Mouse (Mus musculus): ENCODE measurements at regions not wholly inside any gene's neighbourhood (a gene's known extent, or its start where the extent isn't known, plus 50 kb on each side); places are given as distances from the start of the nearest gene placed in this dataset.
A peak's percentile ranks its signal among the peaks of the same experiment; 100 is the strongest.

DNA sequence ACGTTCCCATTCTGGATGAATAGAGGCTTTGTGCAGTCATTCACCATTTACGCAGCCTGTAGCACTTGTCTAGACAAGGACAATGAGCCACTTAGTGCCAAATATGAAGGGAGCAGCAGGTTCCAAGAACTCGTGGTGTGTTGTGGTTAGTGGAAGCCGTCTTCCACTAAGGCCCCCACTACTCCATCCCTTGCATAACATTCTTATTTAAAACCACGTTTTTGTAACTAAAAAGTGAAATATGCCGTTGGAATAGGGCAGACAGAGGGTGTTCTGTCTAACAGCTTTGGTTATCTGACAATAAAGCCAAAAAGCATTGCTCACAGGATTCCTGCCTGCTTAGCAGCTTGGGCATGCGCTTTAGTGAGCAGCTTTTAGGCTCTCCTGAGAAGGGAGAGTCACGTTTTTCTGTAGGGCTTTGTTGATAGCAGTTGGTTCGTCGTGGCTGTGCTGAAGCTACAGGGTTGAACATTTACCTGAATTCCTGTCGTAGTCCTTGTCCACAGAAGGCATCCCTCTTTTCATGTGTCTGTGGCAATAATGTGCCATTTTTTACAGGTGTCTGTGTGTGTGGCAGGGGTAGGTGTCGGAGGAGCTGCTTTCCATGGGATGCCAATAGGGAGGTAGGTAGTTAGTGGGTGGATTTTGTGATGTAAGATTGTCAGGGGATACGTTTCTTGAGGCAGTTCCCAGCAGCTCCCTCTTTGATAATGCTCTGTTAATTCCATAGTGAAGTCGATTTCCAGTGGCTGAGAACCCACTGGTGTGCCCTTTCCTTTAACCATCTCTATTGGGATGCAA lies 221.9 kb downstream of the 1700064H15Rik start:
- Histone ChIP-seq H3K27me3 (ENCODE audit: control insufficient read depth, insufficient read depth, insufficient read length) (no peaks in the 10 kb centered on the region), H3K4me2 (ENCODE audit: low read depth) (peak overlapping the region; percentile 41), H3K79me2 (ENCODE audit: control insufficient read depth, insufficient read depth) (no peaks in the 10 kb centered on the region), H3K36me3 (ENCODE audit: control insufficient read depth, insufficient read depth) (no peaks in the 10 kb centered on the region), H3K4me3 (no peak overlapping the region), H3ac (ENCODE audit: control insufficient read depth, insufficient read length) (no peak overlapping the region)
- TF ChIP-seq MYOD1 (IDR thresholded peaks at IDR 0.05; ENCODE audit: control insufficient read depth in 1 of 3, insufficient read length in 2 of 3, low read depth in 2 of 3) (peak in 1 of 3 experiments; percentile 41), MYOG (IDR thresholded peaks at IDR 0.05; ENCODE audit: control insufficient read depth in 1 of 3, insufficient read depth in 1 of 3, insufficient read length in 2 of 3, low read depth in 2 of 3) (no peak)

DNA sequence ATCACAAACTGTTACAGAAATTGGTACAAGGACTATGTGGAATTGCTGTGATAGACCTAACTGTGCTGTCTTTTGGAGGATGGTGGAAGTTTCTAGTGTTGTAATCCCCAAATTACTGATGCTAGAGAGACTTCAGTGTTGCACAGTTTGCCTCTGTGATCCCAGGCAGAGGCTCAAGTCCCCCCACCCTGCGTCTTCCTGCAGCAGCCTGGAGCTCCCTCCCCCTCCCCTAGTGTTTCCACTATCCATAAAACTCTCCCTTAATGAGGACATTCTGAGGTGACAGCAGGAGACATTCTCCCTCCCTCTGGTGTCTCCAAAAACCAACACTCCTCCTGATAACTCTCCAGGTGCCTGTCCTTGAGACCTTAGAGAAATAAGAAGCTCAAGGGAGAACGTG lies 242.8 kb downstream of the 1700064H15Rik start:
- Histone ChIP-seq H3K79me2 (ENCODE audit: control insufficient read depth, insufficient read depth) (no peaks in the 10 kb centered on the region), H3K36me3 (ENCODE audit: control insufficient read depth, insufficient read depth) (no peaks in the 10 kb centered on the region), H3ac (ENCODE audit: control insufficient read depth, insufficient read length) (no peak overlapping the region), H3K4me2 (ENCODE audit: low read depth) (no peak overlapping the region), H3K27me3 (ENCODE audit: control insufficient read depth, insufficient read depth, insufficient read length) (no peaks in the 10 kb centered on the region), H3K4me3 (no peak overlapping the region)
- TF ChIP-seq CEBPB (IDR thresholded peaks at IDR 0.05; ENCODE audit: insufficient read depth, poor library complexity, severe bottlenecking): no peak
- no peak for TF ChIP-seq REST (IDR thresholded peaks at IDR 0.05; ENCODE audit: insufficient read depth, insufficient read length)
- TF ChIP-seq TCF3 (IDR thresholded peaks at IDR 0.05; ENCODE audit: insufficient read length, low read depth): no peak
- no peak for TF ChIP-seq MYOG (IDR thresholded peaks at IDR 0.05; ENCODE audit: control insufficient read depth in 1 of 3, insufficient read depth in 1 of 3, insufficient read length in 2 of 3, low read depth in 2 of 3)
- TF ChIP-seq POLR2AphosphoS2 (IDR thresholded peaks at IDR 0.05; ENCODE audit: insufficient read length, low read depth): no peak
- TF ChIP-seq MAX (IDR thresholded peaks at IDR 0.05; ENCODE audit: low read depth): no peak
- TF ChIP-seq TCF12 (IDR thresholded peaks at IDR 0.05; ENCODE audit: insufficient read depth, poor library complexity, severe bottlenecking): no peak
- no peak for TF ChIP-seq USF1 (IDR thresholded peaks at IDR 0.05; ENCODE audit: low read depth)

DNA sequence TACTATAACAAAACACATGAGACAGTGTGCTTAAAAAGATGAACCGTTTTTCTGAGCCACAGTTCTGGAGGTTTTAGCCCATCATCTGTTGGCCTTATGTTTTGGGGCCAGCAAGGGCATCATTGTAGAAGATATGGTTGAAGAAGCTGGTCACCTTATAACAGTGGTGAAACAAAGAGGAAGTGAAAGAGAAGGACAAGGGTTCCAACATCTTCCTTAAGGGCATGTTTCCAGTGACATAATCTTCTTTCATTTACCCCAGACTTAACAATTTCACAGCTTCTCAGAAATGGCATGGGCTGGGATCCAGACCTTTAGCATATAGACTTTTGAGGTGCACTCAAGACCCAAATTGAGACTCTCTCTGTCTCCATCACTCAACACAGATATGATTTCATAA lies 259.5 kb downstream of the 1700064H15Rik start:
- Histone ChIP-seq H3K4me2 (ENCODE audit: low read depth) (no peak overlapping the region), H3K27me3 (ENCODE audit: control insufficient read depth, insufficient read depth, insufficient read length) (no peaks in the 10 kb centered on the region), H3K36me3 (ENCODE audit: control insufficient read depth, insufficient read depth) (no peaks in the 10 kb centered on the region), H3K4me3 (no peak overlapping the region), H3K79me2 (ENCODE audit: control insufficient read depth, insufficient read depth) (no peaks in the 10 kb centered on the region), H3ac (ENCODE audit: control insufficient read depth, insufficient read length) (no peak overlapping the region)
- TF ChIP-seq MAX (IDR thresholded peaks at IDR 0.05; ENCODE audit: low read depth) (no peak), CEBPB (IDR thresholded peaks at IDR 0.05; ENCODE audit: insufficient read depth, poor library complexity, severe bottlenecking) (no peak), MYOG (IDR thresholded peaks at IDR 0.05; ENCODE audit: control insufficient read depth in 1 of 3, insufficient read depth in 1 of 3, insufficient read length in 2 of 3, low read depth in 2 of 3) (no peak), TCF12 (IDR thresholded peaks at IDR 0.05; ENCODE audit: insufficient read depth, poor library complexity, severe bottlenecking) (no peak), TCF3 (IDR thresholded peaks at IDR 0.05; ENCODE audit: insufficient read length, low read depth) (no peak), USF1 (IDR thresholded peaks at IDR 0.05; ENCODE audit: low read depth) (no peak), POLR2A (IDR thresholded peaks at IDR 0.05; ENCODE audit: insufficient read length, low read depth) (no peak), REST (IDR thresholded peaks at IDR 0.05; ENCODE audit: insufficient read depth, insufficient read length) (no peak), POLR2AphosphoS2 (IDR thresholded peaks at IDR 0.05; ENCODE audit: insufficient read length, low read depth) (no peak), SRF (IDR thresholded peaks at IDR 0.05; ENCODE audit: control insufficient read depth, insufficient read length, low read depth) (no peak), E2F4 (IDR thresholded peaks at IDR 0.05; ENCODE audit: insufficient read depth) (no peak), MYOD1 (IDR thresholded peaks at IDR 0.05; ENCODE audit: control insufficient read depth in 1 of 3, insufficient read length in 2 of 3, low read depth in 2 of 3) (no peak)

DNA sequence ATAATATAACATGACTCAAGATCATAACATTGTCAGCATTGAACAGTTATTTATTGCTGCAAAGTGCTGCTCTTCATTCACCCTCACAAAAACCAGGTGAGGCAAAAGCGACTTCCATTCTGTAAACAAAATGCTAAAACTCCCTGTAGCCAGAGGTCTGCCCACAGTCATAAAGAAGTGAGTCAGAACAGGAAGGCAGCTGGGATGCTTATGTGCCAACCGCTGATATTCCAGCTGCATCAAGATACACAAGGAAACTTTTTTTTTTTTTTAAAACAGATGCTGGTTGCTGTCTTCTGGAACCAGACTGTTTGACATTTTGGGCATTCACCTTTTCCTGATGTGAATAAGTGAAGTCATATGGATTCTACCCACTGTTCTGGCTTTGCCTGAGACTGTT lies 260.7 kb downstream of the 1700064H15Rik start:
- Histone ChIP-seq H3K79me2 (ENCODE audit: control insufficient read depth, insufficient read depth) (no peaks in the 10 kb centered on the region), H3K36me3 (ENCODE audit: control insufficient read depth, insufficient read depth) (no peaks in the 10 kb centered on the region), H3K27me3 (ENCODE audit: control insufficient read depth, insufficient read depth, insufficient read length) (no peaks in the 10 kb centered on the region), H3ac (ENCODE audit: control insufficient read depth, insufficient read length) (no peak overlapping the region), H3K4me3 (no peak overlapping the region), H3K4me2 (ENCODE audit: low read depth) (no peak overlapping the region)
- TF ChIP-seq REST (IDR thresholded peaks at IDR 0.05; ENCODE audit: insufficient read depth, insufficient read length) (no peak), TCF3 (IDR thresholded peaks at IDR 0.05; ENCODE audit: insufficient read length, low read depth) (no peak), POLR2A (IDR thresholded peaks at IDR 0.05; ENCODE audit: insufficient read length, low read depth) (no peak), TCF12 (IDR thresholded peaks at IDR 0.05; ENCODE audit: insufficient read depth, poor library complexity, severe bottlenecking) (peak; percentile 36), MYOD1 (IDR thresholded peaks at IDR 0.05; ENCODE audit: control insufficient read depth in 1 of 3, insufficient read length in 2 of 3, low read depth in 2 of 3) (peak in 2 of 3 experiments; percentile 31 to 46)
